Mouse (Mus musculus) lung, adult 2 months (tissue): ENCODE data around the gene Apoc2. TPM values are rescaled to one million over a fixed set of nuclear protein-coding genes. Genes with fewer than 3 reads are reported as not detected.

ENCODE experiments used
- DNase-seq: peaks from one replicate; pipeline ENCODE4 v3.0.0; 2022
- H3K4me1 ChIP-seq: fragments of 200-500 bp; 2 replicates; pipeline ENCODE4 v1.6.1; 2011; ENCODE audit warnings: low read length; ENCODE audit not compliant: control insufficient read depth, insufficient read depth
- H3K4me3 ChIP-seq: fragments of 200-500 bp; replicated peaks from 2 replicates; pipeline ENCODE3; 2011; ENCODE audit warnings: low read depth, mild to moderate bottlenecking, control low read depth, low read length; ENCODE audit errors: extremely low read depth
- CTCF ChIP-seq: fragments of 200-500 bp; IDR thresholded peaks from 2 replicates; pipeline ENCODE4 v1.5.1; 2011; ENCODE audit warnings: mild to moderate bottlenecking, low read length, control low read depth; ENCODE audit not compliant: insufficient read depth
- POLR2A ChIP-seq: fragments of 200-500 bp; IDR thresholded peaks from 2 replicates; pipeline ENCODE4 v1.6.1; 2011; ENCODE audit warnings: low read depth, mild to moderate bottlenecking, control low read depth, low read length, borderline replicate concordance; ENCODE audit errors: extremely low read depth
- WGBS: fragments of 180-500 bp; shearing (Covaris S2); methylation state at CpG from one replicate; pipeline ENCODE4 v1.1.7; 2018; 5-methylcytosine and 5-hydroxymethylcytosine counted together
- polyA plus RNA-seq: library from polyadenylated mRNA; depleted of rRNA; stranded (reverse); fragments of >200 nt; gene quantifications from 2 replicates; pipeline ENCODE4 v1.2.3, GENCODE M21; 2012

Gene Apoc2
- polyA plus RNA-seq, 1 experiment: 5.1 TPM

DNA sequence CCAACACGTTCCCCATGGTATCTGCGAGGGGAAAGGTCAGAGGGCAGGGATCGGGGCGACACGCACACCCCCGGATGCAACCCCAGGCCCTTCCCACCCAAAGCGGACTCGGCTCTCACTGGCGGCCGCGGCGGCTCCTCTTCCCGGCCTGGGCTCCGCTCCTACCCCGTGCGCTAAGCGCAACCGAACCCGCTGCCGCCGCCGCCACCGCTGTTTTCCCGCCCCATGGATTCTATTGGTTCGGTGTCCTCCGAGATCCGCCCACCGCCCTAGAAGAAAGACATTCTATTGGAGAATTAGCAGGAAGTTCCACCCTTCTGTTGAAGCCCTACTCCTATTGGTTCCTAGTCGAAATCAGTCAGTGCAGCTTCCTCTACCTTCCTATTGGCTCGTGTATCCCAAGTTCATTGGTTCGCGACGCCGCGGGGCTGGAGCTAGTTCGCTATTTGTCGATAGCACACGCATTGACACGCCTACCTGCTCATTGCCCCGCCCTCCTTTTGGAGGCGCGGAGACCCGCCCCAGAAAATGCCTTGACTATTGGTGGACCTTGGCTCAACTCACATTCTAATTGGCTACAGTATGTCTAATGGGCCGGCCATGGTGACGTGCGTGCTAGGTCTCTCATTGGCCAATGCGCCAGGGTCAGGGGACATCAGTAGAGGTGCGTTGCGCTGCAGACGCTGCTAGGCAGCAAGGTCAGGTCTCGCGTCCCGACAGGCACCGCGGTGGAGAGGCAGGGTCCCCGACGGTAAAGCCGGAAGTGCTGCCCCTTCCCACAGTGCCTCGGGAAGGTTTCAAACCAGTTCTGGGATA lies 37.7 kb upstream of the Apoc2 start, which contains the start of gene Tomm40:
Gene Tomm40 (minus strand): TSS at position 200 of the 816 bp plus-strand sequence.
- no peak for TF ChIP-seq CTCF
- TF ChIP-seq POLR2A: peak; percentile 92; the same call in 1 of the 2 replicates
- Histone ChIP-seq H3K4me1 (peaks cover 3% of the 10 kb centered on the region; the same call in 1 of the 2 replicates), H3K4me3 (peak within 1 kb of the TSS; percentile 90)
- DNase-seq: peak; percentile 98
- under 1% methylated on average over 58 of the region's 59 CpGs for WGBS

DNA sequence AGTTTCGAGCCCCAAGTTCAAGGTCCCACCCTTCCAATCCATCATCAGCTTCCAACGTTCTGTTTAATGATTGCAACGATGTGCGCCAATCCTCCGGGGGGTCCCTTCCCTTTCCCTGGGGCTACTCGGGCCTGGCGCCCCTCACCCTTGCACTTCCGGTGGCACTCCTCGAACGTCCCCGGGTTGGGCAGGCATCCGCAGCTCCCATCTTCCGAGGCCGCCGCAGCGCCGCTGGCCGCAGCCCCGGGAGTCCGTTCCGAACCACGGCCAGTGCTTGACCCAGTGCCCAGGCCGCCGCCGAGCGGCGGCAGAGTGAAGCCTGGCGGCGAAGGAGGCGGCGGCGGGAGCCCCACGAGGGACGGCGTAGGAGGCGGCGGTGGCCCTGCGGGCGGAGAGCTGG lies 37.1 kb upstream of the Apoc2 start:
- DNase-seq: no peak
- Histone ChIP-seq H3K4me1 (peaks cover 3% of the 10 kb centered on the region; the same call in 1 of the 2 replicates), H3K4me3 (peak overlapping the region; percentile 90)
- WGBS: under 1% methylated on average over 37 of the region's 39 CpGs
- TF ChIP-seq CTCF (no peak), POLR2A (no peak)

DNA sequence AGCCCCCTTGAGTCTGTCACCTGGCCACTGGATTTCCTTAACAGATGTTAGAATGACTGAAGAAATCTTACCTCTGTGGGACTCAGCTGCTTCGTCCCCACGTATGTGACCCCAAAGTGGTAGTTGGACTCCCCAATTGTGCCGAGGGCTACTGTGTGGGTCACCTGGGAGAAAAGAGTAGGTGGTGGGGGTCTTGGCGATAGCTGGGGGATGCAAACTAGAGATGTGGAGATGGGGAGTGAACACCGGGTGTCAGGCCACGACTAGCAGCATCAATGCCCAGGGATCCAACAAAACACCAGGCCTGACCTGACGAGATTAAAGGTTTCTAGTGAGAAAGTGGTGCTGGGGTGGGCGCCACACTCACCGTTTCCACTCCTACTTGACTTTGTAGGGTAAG lies 35.9 kb upstream of the Apoc2 start:
- TF ChIP-seq CTCF (no peak), POLR2A (no peak)
- H3K4me1 ChIP-seq: peaks cover 3% of the 10 kb centered on the region; the same call in 1 of the 2 replicates
- WGBS: 85% methylated on average over 9 of the region's 9 CpGs
- H3K4me3 ChIP-seq: no peak overlapping the region
- no peak for DNase-seq

DNA sequence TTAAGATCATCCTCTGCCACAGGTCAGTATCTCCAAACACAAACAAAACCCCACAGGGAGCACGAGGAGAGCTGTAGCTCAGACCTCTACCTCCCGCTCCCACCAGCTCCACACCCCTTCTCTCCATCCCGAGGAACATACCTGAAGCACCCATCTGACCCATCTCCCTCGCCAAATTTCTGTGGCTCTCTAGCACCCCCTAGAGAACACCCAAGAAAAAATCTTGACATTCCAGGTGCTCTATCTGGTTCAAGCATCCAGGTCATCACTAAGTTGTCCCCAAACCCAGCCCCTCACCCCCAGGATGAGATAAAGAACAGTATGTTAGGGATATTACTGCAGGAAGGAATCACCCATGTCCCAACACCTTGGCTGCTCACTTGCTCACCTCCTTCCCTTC lies 35.5 kb upstream of the Apoc2 start:
- Histone ChIP-seq H3K4me1 (peaks cover 3% of the 10 kb centered on the region; the same call in 1 of the 2 replicates), H3K4me3 (no peak overlapping the region)
- TF ChIP-seq POLR2A (no peak), CTCF (no peak)
- DNase-seq: no peak
- WGBS: 37% methylated on average over 4 of the region's 4 CpGs

DNA sequence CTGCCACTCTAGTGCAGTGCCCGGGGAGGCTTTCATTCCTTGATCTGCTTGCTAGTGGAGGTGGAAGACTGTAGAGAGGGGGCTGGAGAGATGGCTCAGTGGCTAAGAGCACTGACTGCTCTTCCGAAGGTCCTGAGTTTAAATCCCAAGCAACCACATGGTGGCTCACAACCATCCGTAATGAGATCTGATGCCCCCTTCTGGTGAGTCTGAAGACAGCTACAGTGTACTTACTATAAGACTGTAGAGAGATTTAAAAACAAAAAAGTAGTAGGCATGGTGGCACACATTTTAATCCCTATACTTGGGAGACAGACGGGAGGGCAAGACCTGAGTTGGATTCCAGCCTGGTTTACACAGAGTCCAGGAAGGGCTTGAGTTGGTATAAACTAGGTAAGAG lies 34.7 kb upstream of the Apoc2 start:
- TF ChIP-seq CTCF (no peak), POLR2A (no peak)
- 67% methylated on average over 4 of the region's 4 CpGs for WGBS
- Histone ChIP-seq H3K4me1 (peaks cover 3% of the 10 kb centered on the region; the same call in 1 of the 2 replicates), H3K4me3 (no peak overlapping the region)
- no peak for DNase-seq

DNA sequence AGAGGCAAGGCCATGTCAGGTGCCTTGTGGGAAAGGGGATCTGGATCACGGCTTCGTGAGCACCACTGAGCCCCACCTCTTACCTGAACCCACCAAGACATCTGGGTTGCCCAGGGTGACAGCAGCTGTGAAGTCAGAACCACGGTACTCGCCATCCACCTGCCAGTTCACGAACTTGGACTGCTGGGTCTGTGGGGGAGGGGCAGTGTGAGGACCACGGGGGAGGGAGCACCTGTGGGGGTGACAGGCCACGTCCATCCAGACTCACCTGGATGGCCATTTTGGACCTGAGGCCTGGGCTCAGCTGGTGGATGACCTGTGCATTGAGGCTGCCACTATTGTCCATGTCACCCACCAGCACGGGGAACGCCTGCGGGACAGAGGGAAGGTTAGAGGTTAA lies 32.9 kb upstream of the Apoc2 start:
- no peak overlapping the region for H3K4me3 ChIP-seq
- peaks cover 3% of the 10 kb centered on the region; the same call in 1 of the 2 replicates for H3K4me1 ChIP-seq
- TF ChIP-seq CTCF (no peak), POLR2A (no peak)
- 92% methylated on average over 10 of the region's 10 CpGs for WGBS
- DNase-seq: no peak

DNA sequence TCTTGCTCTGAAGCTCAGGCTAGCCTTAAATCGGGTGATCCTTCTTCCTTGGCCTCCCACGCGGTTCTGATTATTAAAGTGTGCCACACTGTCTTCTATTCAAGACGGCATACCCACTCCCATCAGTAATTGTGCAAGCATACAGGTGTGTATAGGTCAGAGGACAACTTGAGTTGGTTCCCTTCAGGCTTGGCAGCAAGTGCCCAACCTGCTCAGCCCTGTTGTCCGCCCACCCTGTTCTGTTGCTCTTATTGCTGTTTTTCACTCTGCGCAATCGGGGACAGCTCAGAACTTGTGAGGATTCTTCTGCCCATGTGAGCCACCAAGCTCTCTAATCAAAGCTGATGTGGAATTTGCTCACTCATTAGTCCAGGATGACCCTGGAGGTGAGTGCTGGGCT lies 27.5 kb upstream of the Apoc2 start:
- TF ChIP-seq CTCF: no peak
- no peak for TF ChIP-seq POLR2A
- WGBS: 94% methylated on average over 7 of the region's 7 CpGs
- DNase-seq: no peak
- Histone ChIP-seq H3K4me3 (no peak overlapping the region), H3K4me1 (peaks cover 7% of the 10 kb centered on the region; the same call in 1 of the 2 replicates)

DNA sequence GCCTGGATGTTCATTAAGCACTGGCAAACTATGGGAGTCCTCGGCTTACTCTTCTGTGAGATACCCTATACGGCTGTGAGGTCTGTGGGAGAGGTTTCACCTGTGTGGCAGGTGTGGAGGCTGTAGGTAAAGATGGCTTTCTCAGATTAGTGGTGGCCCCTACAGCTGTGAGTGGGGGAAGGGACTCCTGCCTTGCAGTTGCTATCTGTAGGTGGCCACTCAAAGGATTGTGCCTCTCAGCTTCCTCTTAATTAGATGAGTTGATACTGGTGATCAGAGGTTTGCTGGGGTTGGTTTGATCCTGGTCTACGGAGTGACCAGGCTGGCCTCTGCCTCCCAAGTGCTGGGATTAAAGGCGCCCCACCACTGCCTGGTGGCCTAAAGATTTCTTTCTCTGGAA lies 26.7 kb upstream of the Apoc2 start:
- 89% methylated on average over 4 of the region's 4 CpGs for whole genome bisulfite sequencing
- Histone ChIP-seq H3K4me3 (no peak overlapping the region), H3K4me1 (peaks cover 7% of the 10 kb centered on the region; the same call in 1 of the 2 replicates)
- DNase-seq: no peak
- TF ChIP-seq CTCF (no peak), POLR2A (no peak)

DNA sequence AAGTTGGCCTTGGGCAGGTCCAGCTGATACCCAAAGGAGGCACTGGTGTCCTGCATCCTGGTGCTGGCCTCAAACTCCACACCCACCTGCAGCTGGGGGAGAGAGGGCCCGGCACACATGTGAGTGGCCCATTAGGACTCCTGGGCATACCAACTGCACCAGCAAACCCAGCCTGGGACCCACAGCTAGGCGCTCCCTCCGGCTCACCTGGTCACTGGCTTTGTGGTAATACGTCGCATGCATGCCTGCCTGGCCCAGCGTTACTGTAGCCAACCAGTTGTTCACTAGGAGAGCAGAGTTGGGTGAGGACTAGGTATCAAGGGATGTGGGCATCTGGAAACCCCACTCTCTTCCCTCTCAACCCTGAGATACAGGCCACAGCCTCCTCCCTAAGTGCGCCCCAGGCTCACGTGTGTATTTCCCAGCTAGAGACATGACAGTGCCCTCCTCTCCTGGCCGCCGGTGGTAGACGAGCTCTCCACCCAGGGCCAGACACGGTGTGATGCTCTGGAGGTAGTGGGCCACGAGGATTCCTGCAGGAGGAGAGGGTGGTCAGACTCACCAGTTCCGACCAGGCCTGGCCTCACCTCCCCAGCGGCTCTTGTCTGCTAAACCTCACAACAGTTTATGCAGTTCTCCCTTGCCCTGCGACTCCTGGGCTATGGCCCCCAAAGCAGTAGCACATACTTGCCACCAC lies 25.3 kb upstream of the Apoc2 start:
- Histone ChIP-seq H3K4me3 (no peak overlapping the region), H3K4me1 (peaks cover 12% of the 10 kb centered on the region; the same call in 1 of the 2 replicates)
- 92% methylated on average over 16 of the region's 16 CpGs for WGBS

More for the DNA sequence above, 25.3 kb upstream of the Apoc2 start:
- TF ChIP-seq CTCF (no peak), POLR2A (no peak)
- DNase-seq: no peak
